Mouse (Mus musculus): ENCODE results near the gene Fgfr1op2.

The Fgfr1op2 gene

GRCm38 (mm10) chr6:146603651-146604050, 26.6 kb downstream of the Fgfr1op2 start:
- DNase-seq, result no peak

- DNase-seq, result no peak
Measured at GRCm38 (mm10) chr6:146611385-146611784, 34.4 kb downstream of the Fgfr1op2 start.

- no peak for DNase-seq
Measured at GRCm38 (mm10) chr6:146611897-146612296, 34.9 kb downstream of the Fgfr1op2 start.

- DNase-seq, result no peak
Measured at GRCm38 (mm10) chr6:146612736-146613135, 35.7 kb downstream of the Fgfr1op2 start.

- no peak for DNase-seq
Measured at GRCm38 (mm10) chr6:146613907-146614306, 36.9 kb downstream of the Fgfr1op2 start.

GRCm38 (mm10) chr6:146614541-146614940, 37.5 kb downstream of the Fgfr1op2 start:
- DNase-seq, result no peak

- no peak for DNase-seq
Measured at GRCm38 (mm10) chr6:146615891-146616290, 38.9 kb downstream of the Fgfr1op2 start.

GRCm38 (mm10) chr6:146616670-146617069, 39.7 kb downstream of the Fgfr1op2 start:
- no peak for DNase-seq

GRCm38 (mm10) chr6:146628123-146628522, 51.1 kb downstream of the Fgfr1op2 start:
- DNase-seq, result no peak

- no peak for DNase-seq
Measured at GRCm38 (mm10) chr6:146629781-146630756, 53.1 kb downstream of the Fgfr1op2 start.

GRCm38 (mm10) chr6:146630961-146631360, 54.0 kb downstream of the Fgfr1op2 start:
- no peak for DNase-seq

- no peak for DNase-seq
Measured at GRCm38 (mm10) chr6:146631847-146632246, 54.8 kb downstream of the Fgfr1op2 start.

GRCm38 (mm10) chr6:146632403-146632802, 55.4 kb downstream of the Fgfr1op2 start:
- DNase-seq, result no peak

GRCm38 (mm10) chr6:146633097-146633496, 56.1 kb downstream of the Fgfr1op2 start:
- DNase-seq, result no peak

GRCm38 (mm10) chr6:146633629-146634014, 56.6 kb downstream of the Fgfr1op2 start:
- no peak for DNase-seq

GRCm38 (mm10) chr6:146634015-146634722, 57.2 kb downstream of the Fgfr1op2 start:
- DNase-seq, result peak; percentile 82

GRCm38 (mm10) chr6:146634759-146635606, 58.0 kb downstream of the Fgfr1op2 start:
- DNase-seq, result no peak

- DNase-seq, result no peak
Measured at GRCm38 (mm10) chr6:146636482-146636881, 59.5 kb downstream of the Fgfr1op2 start.

- no peak for DNase-seq
Measured at GRCm38 (mm10) chr6:146640068-146640965, 63.3 kb downstream of the Fgfr1op2 start.

- no peak for DNase-seq
Measured at GRCm38 (mm10) chr6:146640991-146641390, 64.0 kb downstream of the Fgfr1op2 start.

GRCm38 (mm10) chr6:146641621-146642210, 64.7 kb downstream of the Fgfr1op2 start:
- DNase-seq, result no peak
